Mouse (Mus musculus): ENCODE measurements around the gene Gm17334.

Gm17334 gene

GRCm38 (mm10) chr11:53773087-53773486 lies at the start of gene Gm17334:
Gene Gm17334 (minus strand): TSS chr11:53773187.
- DNase-seq (ENCODE audit: low read depth, low spot score) = no peak

- no peak for DNase-seq (ENCODE audit: low read depth, low spot score)
These were observed 49.0 kb upstream of the Gm17334 start for GRCm38 (mm10) chr11:53821945-53822338.

GRCm38 (mm10) chr11:53821230-53821944 lies 48.4 kb upstream of the Gm17334 start:
- no peak for DNase-seq (ENCODE audit: low read depth, low spot score)

- DNase-seq (ENCODE audit: low read depth, low spot score) = no peak
These were observed 47.7 kb upstream of the Gm17334 start for GRCm38 (mm10) chr11:53820516-53821170.

- no peak for DNase-seq (ENCODE audit: low read depth, low spot score)
These were observed 46.5 kb upstream of the Gm17334 start for GRCm38 (mm10) chr11:53819511-53819910.

- DNase-seq (ENCODE audit: low read depth, low spot score) = no peak
These were observed 45.8 kb upstream of the Gm17334 start for GRCm38 (mm10) chr11:53818794-53819193.

- DNase-seq (ENCODE audit: low read depth, low spot score) = peak; percentile 70
These were observed 43.9 kb upstream of the Gm17334 start for GRCm38 (mm10) chr11:53816841-53817375.

GRCm38 (mm10) chr11:53814810-53815209 lies 41.8 kb upstream of the Gm17334 start:
- DNase-seq (ENCODE audit: low read depth, low spot score) = no peak

GRCm38 (mm10) chr11:53813001-53813868 lies 40.2 kb upstream of the Gm17334 start:
- no peak for DNase-seq (ENCODE audit: low read depth, low spot score)

GRCm38 (mm10) chr11:53811312-53811711 lies 38.3 kb upstream of the Gm17334 start:
- DNase-seq (ENCODE audit: low read depth, low spot score) = no peak

GRCm38 (mm10) chr11:53810749-53811148 lies 37.8 kb upstream of the Gm17334 start:
- no peak for DNase-seq (ENCODE audit: low read depth, low spot score)

GRCm38 (mm10) chr11:53810156-53810555 lies 37.2 kb upstream of the Gm17334 start:
- no peak for DNase-seq (ENCODE audit: low read depth, low spot score)

GRCm38 (mm10) chr11:53809354-53809753 lies 36.4 kb upstream of the Gm17334 start:
- no peak for DNase-seq (ENCODE audit: low read depth, low spot score)

GRCm38 (mm10) chr11:53805786-53806185 lies 32.8 kb upstream of the Gm17334 start:
- peak; percentile 19 for DNase-seq (ENCODE audit: low read depth, low spot score)

GRCm38 (mm10) chr11:53804569-53805344 lies 31.8 kb upstream of the Gm17334 start:
- no peak for DNase-seq (ENCODE audit: low read depth, low spot score)

GRCm38 (mm10) chr11:53803494-53803893 lies 30.5 kb upstream of the Gm17334 start:
- no peak for DNase-seq (ENCODE audit: low read depth, low spot score)

GRCm38 (mm10) chr11:53803093-53803492 lies 30.1 kb upstream of the Gm17334 start:
- no peak for DNase-seq (ENCODE audit: low read depth, low spot score)

GRCm38 (mm10) chr11:53800975-53801374 lies 28.0 kb upstream of the Gm17334 start:
- DNase-seq (ENCODE audit: low read depth, low spot score) = no peak

- DNase-seq (ENCODE audit: low read depth, low spot score) = no peak
These were observed 27.0 kb upstream of the Gm17334 start for GRCm38 (mm10) chr11:53800036-53800435.

GRCm38 (mm10) chr11:53798041-53798711 lies 25.2 kb upstream of the Gm17334 start:
- DNase-seq (ENCODE audit: low read depth, low spot score) = peak; percentile 40
